Mouse (Mus musculus) gastrocnemius, postnatal 36 days (tissue): Measurements from ENCODE around the gene Irf4. TPM values are rescaled to one million over a fixed set of nuclear protein-coding genes. Genes with fewer than 3 reads are reported as not detected.

Source experiments
- DNase-seq, 2 experiments: peaks; one replicate each; pipeline ENCODE4 v3.0.0; 2022
- intact Hi-C: fragments of 180-260 bp; cut with DNase I; formaldehyde crosslinking; loops from one replicate; pipeline ENCODE4 v1.15.1; 2025
- total RNA-seq, 2 experiments: library from RNA; stranded (reverse); gene quantifications; 2 replicates each; pipeline ENCODE4 v1.2.3; 2021

The Irf4 gene
- total RNA-seq, 2 experiments from 2014 or later: 0.79 TPM

GRCm38 (mm10) chr13:30760374-30761090, 11.5 kb downstream of the Irf4 start:
- intact Hi-C loops: no loop called here
- no peak for DNase-seq

- intact Hi-C loops: no loop called here
- DNase-seq: no peak
Measured at GRCm38 (mm10) chr13:30761151-30761631, 12.2 kb downstream of the Irf4 start.

GRCm38 (mm10) chr13:30762224-30762623, 13.2 kb downstream of the Irf4 start:
- intact Hi-C loops: no loop called here
- no peak for DNase-seq

GRCm38 (mm10) chr13:30764014-30764740, 15.2 kb downstream of the Irf4 start:
- intact Hi-C loops: no loop called here
- DNase-seq: peak in 1 of 2 experiments; percentile 51

- DNase-seq: no peak
- intact Hi-C loops: no loop called here
Measured at GRCm38 (mm10) chr13:30765906-30766305, 16.9 kb downstream of the Irf4 start.

- no peak for DNase-seq
- intact Hi-C loops: no loop called here
Measured at GRCm38 (mm10) chr13:30766636-30767476, 17.8 kb downstream of the Irf4 start.

GRCm38 (mm10) chr13:30767477-30768127, 18.6 kb downstream of the Irf4 start:
- no peak for DNase-seq
- intact Hi-C loops: no loop called here

- no peak for DNase-seq
- intact Hi-C loops: no loop called here
Measured at GRCm38 (mm10) chr13:30776021-30776420, 27.0 kb downstream of the Irf4 start.

GRCm38 (mm10) chr13:30777678-30778179, 28.7 kb downstream of the Irf4 start:
- intact Hi-C loops: no loop called here
- DNase-seq: no peak

- no peak for DNase-seq
- intact Hi-C loops: no loop called here
Measured at GRCm38 (mm10) chr13:30781905-30782304, 32.9 kb downstream of the Irf4 start.

GRCm38 (mm10) chr13:30782419-30782818, 33.4 kb downstream of the Irf4 start:
- DNase-seq: no peak
- intact Hi-C loops: no loop called here

GRCm38 (mm10) chr13:30785423-30786040, 36.5 kb downstream of the Irf4 start:
- DNase-seq: peak in 1 of 2 experiments; percentile 39
- intact Hi-C loops: no loop called here

GRCm38 (mm10) chr13:30786235-30787035, 37.4 kb downstream of the Irf4 start:
- DNase-seq: no peak
- intact Hi-C loops: no loop called here

- intact Hi-C loops: no loop called here
- no peak for DNase-seq
Measured at GRCm38 (mm10) chr13:30787036-30787320, 38.0 kb downstream of the Irf4 start.

- intact Hi-C loops: no loop called here
- DNase-seq: no peak
Measured at GRCm38 (mm10) chr13:30787556-30787955, 38.5 kb downstream of the Irf4 start.

- intact Hi-C loops: no loop called here
- DNase-seq: no peak
Measured at GRCm38 (mm10) chr13:30787960-30788359, 38.9 kb downstream of the Irf4 start.

GRCm38 (mm10) chr13:30788421-30788820, 39.4 kb downstream of the Irf4 start:
- no peak for DNase-seq
- intact Hi-C loops: no loop called here

GRCm38 (mm10) chr13:30790016-30790415, 41.0 kb downstream of the Irf4 start:
- intact Hi-C loops: no loop called here
- DNase-seq: no peak

- intact Hi-C loops: no loop called here
- DNase-seq: no peak
Measured at GRCm38 (mm10) chr13:30792308-30792707, 43.3 kb downstream of the Irf4 start.
